Mouse (Mus musculus) heart, adult 2 months (tissue): ENCODE data around the gene Gm11559. TPM values are rescaled to one million over a fixed set of nuclear protein-coding genes. Genes with fewer than 3 reads are reported as not detected.

ENCODE experiments used
- DNase-seq, 2 experiments: peaks; one replicate each; pipeline ENCODE4 v3.0.0; 2021
- H3K27ac ChIP-seq: fragments of 200-600 bp; 2 replicates; pipeline ENCODE4 v1.8.1; 2022
- H3K27me3 ChIP-seq: fragments of 200-500 bp; 2 replicates; pipeline ENCODE4 v1.6.1; 2012; ENCODE audit warnings: mild to moderate bottlenecking, low read length, inconsistent platforms, mixed read lengths; ENCODE audit not compliant: control insufficient read depth, insufficient read depth
- H3K36me3 ChIP-seq: fragments of 200-500 bp; 2 replicates; pipeline ENCODE4 v1.6.1; 2012; ENCODE audit warnings: low read length, inconsistent platforms; ENCODE audit not compliant: control insufficient read depth, insufficient read depth
- H3K4me1 ChIP-seq: fragments of 200-500 bp; 2 replicates; pipeline ENCODE4 v1.6.1; 2011; ENCODE audit warnings: low read length; ENCODE audit not compliant: control insufficient read depth, insufficient read depth
- H3K4me3 ChIP-seq: fragments of 200-600 bp; 2 replicates; pipeline ENCODE4 v1.8.1; 2022
- H3K79me2 ChIP-seq: fragments of 200-500 bp; replicated peaks from 2 replicates; pipeline ENCODE4 v1.6.1; 2012; ENCODE audit warnings: mild to moderate bottlenecking, inconsistent platforms, low read length, moderate library complexity, mixed read lengths; ENCODE audit not compliant: control insufficient read depth, insufficient read depth
- H3K9ac ChIP-seq: fragments of 200-500 bp; 2 replicates; pipeline ENCODE4 v1.6.1; 2012; ENCODE audit warnings: low read depth, mild to moderate bottlenecking, control low read depth, inconsistent platforms, low read length, mixed read lengths
- CTCF ChIP-seq: fragments of 200-600 bp; IDR thresholded peaks from 2 replicates; pipeline ENCODE4 v1.8.1; 2022; ENCODE audit warnings: antibody characterized with exemption, mild to moderate bottlenecking, moderate library complexity
- EP300 ChIP-seq: fragments of 200-500 bp; IDR thresholded peaks from 2 replicates; pipeline ENCODE4 v1.6.1; 2011; ENCODE audit warnings: low read depth, low read length, control low read depth; ENCODE audit not compliant: insufficient read depth
- POLR2A ChIP-seq: fragments of 200-500 bp; IDR thresholded peaks from 2 replicates; pipeline ENCODE4 v1.6.1; 2011; ENCODE audit warnings: mild to moderate bottlenecking, low read depth, low read length, control low read depth; ENCODE audit not compliant: insufficient read depth
- WGBS: fragments of 180-500 bp; shearing (Covaris S2); methylation state at CpG from one replicate; pipeline ENCODE4 v1.1.7; 2018; 5-methylcytosine and 5-hydroxymethylcytosine counted together
- intact Hi-C: fragments of 180-260 bp; cut with DNase I; formaldehyde crosslinking; loops from one replicate; pipeline ENCODE4 v1.15.1; 2025
- polyA plus RNA-seq: library from polyadenylated mRNA; depleted of rRNA; stranded (reverse); fragments of >200 nt; gene quantifications from 2 replicates; pipeline ENCODE4 v1.2.3, GENCODE M21; 2012; rRNA removed
- total RNA-seq, 2 experiments: library from RNA; stranded (reverse); gene quantifications; 2 replicates each; pipeline ENCODE4 v1.2.3; 2021

Gene Gm11559
- total and polyA plus RNA-seq, 3 experiments, result not detected

- no peak within 1 kb of the TSS for H3K27ac ChIP-seq
- no peak within 1 kb of the TSS for H3K9ac ChIP-seq
- DNase-seq, result no peak
- no peaks in the 10 kb centered on the region for H3K79me2 ChIP-seq
- WGBS, result 84% methylated on average over 3 of the region's 3 CpGs
- intact Hi-C loops, result no loop called here
- no peak within 1 kb of the TSS for H3K4me3 ChIP-seq
- TF ChIP-seq EP300 (no peak), CTCF (no peak), POLR2A (no peak)
- H3K36me3 ChIP-seq, result no peaks in the 10 kb centered on the region
- H3K4me1 ChIP-seq, result no peaks in the 10 kb centered on the region
- no peaks in the 10 kb centered on the region for H3K27me3 ChIP-seq
Measured at GRCm38 (mm10) chr11:99914451-99914850, 50.2 kb downstream of the Gm11559 start, which contains the start of gene Gm11565. Gene Gm11565, plus strand, starts transcription at chr11:99914751.

Other genes with a start within 250 kb of the Gm11559 start
Only the 30 nearest of the 37 such genes appear.
- not detected for gene Krtap4-7, start 220.4 kb upstream of the Gm11559 start, total RNA-seq
- gene Krtap4-7, start 220.4 kb upstream of the Gm11559 start, polyA plus RNA-seq, result not detected in 2 replicates
- not detected for gene Gm11555, start 214.2 kb upstream of the Gm11559 start, total RNA-seq
- gene Gm11555, start 214.2 kb upstream of the Gm11559 start, polyA plus RNA-seq, result not detected in 2 replicates
- not detected for gene Gm11563, start 205.5 kb upstream of the Gm11559 start, total RNA-seq
- gene Gm11563, start 205.5 kb upstream of the Gm11559 start, polyA plus RNA-seq, result not detected in 2 replicates
- not detected for gene Krtap4-6, start 198.5 kb upstream of the Gm11559 start, total RNA-seq
- not detected in 2 replicates for gene Krtap4-6, start 198.5 kb upstream of the Gm11559 start, polyA plus RNA-seq
- gene Gm14190, start 173.7 kb upstream of the Gm11559 start, total RNA-seq, result not detected
- gene Gm14190, start 173.7 kb upstream of the Gm11559 start, polyA plus RNA-seq, result not detected in 2 replicates
- gene Gm14180, start 130.2 kb upstream of the Gm11559 start, total RNA-seq, result not detected
- not detected in 2 replicates for gene Gm14180, start 130.2 kb upstream of the Gm11559 start, polyA plus RNA-seq
- gene Gm11595, start 91.6 kb upstream of the Gm11559 start, total RNA-seq, result not detected
- not detected in 2 replicates for gene Gm11595, start 91.6 kb upstream of the Gm11559 start, polyA plus RNA-seq
- not detected for gene Krtap4-8, start 83.8 kb upstream of the Gm11559 start, total RNA-seq
- gene Krtap4-8, start 83.8 kb upstream of the Gm11559 start, polyA plus RNA-seq, result not detected in 2 replicates
- not detected for gene Krtap4-9, start 79.3 kb upstream of the Gm11559 start, total RNA-seq
- gene Krtap4-9, start 79.3 kb upstream of the Gm11559 start, polyA plus RNA-seq, result not detected in 2 replicates
- not detected for gene Gm11596, start 71.0 kb upstream of the Gm11559 start, total RNA-seq
- not detected in 2 replicates for gene Gm11596, start 71.0 kb upstream of the Gm11559 start, polyA plus RNA-seq
- gene Gm11569, start 65.5 kb upstream of the Gm11559 start, total RNA-seq, result not detected
- gene Gm11569, start 65.5 kb upstream of the Gm11559 start, polyA plus RNA-seq, result not detected in 2 replicates
- not detected for gene Gm11554, start 60.0 kb upstream of the Gm11559 start, total RNA-seq
- not detected in 2 replicates for gene Gm11554, start 60.0 kb upstream of the Gm11559 start, polyA plus RNA-seq
- not detected for gene Krtap4-13, start 54.6 kb upstream of the Gm11559 start, total RNA-seq
- not detected in 2 replicates for gene Krtap4-13, start 54.6 kb upstream of the Gm11559 start, polyA plus RNA-seq
- not detected for gene Gm11564, start 48.8 kb upstream of the Gm11559 start, total RNA-seq
- gene Gm11564, start 48.8 kb upstream of the Gm11559 start, polyA plus RNA-seq, result not detected in 2 replicates
- gene 2300003K06Rik, start 26.4 kb upstream of the Gm11559 start, total RNA-seq, result not detected
- not detected in 2 replicates for gene 2300003K06Rik, start 26.4 kb upstream of the Gm11559 start, polyA plus RNA-seq
- gene Krtap4-16, start 12.9 kb upstream of the Gm11559 start, total RNA-seq, result not detected
- gene Krtap4-16, start 12.9 kb upstream of the Gm11559 start, polyA plus RNA-seq, result not detected in 2 replicates
- not detected for gene Gm11568, start 6.6 kb upstream of the Gm11559 start, total RNA-seq
- gene Gm11568, start 6.6 kb upstream of the Gm11559 start, polyA plus RNA-seq, result not detected in 2 replicates
- gene Krtap9-1, start 8.9 kb downstream of the Gm11559 start, total RNA-seq, result not detected
- not detected in 2 replicates for gene Krtap9-1, start 8.9 kb downstream of the Gm11559 start, polyA plus RNA-seq
- gene Gm11567, start 14.7 kb downstream of the Gm11559 start, total RNA-seq, result not detected
- not detected in 2 replicates for gene Gm11567, start 14.7 kb downstream of the Gm11559 start, polyA plus RNA-seq
- not detected for gene Krtap31-1, start 43.4 kb downstream of the Gm11559 start, total RNA-seq
- not detected in 2 replicates for gene Krtap31-1, start 43.4 kb downstream of the Gm11559 start, polyA plus RNA-seq
- gene Gm11565, start 50.3 kb downstream of the Gm11559 start, total RNA-seq, result not detected
- not detected in 2 replicates for gene Gm11565, start 50.3 kb downstream of the Gm11559 start, polyA plus RNA-seq
- gene Krtap31-2, start 71.8 kb downstream of the Gm11559 start, total RNA-seq, result not detected
- gene Krtap31-2, start 71.8 kb downstream of the Gm11559 start, polyA plus RNA-seq, result not detected in 2 replicates
- not detected for gene Krtap9-5, start 84.0 kb downstream of the Gm11559 start, total RNA-seq
- gene Krtap9-5, start 84.0 kb downstream of the Gm11559 start, polyA plus RNA-seq, result not detected in 2 replicates
- gene Krtap29-1, start 114.6 kb downstream of the Gm11559 start, total RNA-seq, result not detected
- not detected in 2 replicates for gene Krtap29-1, start 114.6 kb downstream of the Gm11559 start, polyA plus RNA-seq
- not detected for gene Krtap16-1, start 122.1 kb downstream of the Gm11559 start, total RNA-seq
- gene Krtap16-1, start 122.1 kb downstream of the Gm11559 start, polyA plus RNA-seq, result not detected in 2 replicates
- not detected for gene Krtap17-1, start 129.5 kb downstream of the Gm11559 start, total RNA-seq
- gene Krtap17-1, start 129.5 kb downstream of the Gm11559 start, polyA plus RNA-seq, result not detected in 2 replicates
- gene Krt33a, start 151.7 kb downstream of the Gm11559 start, total RNA-seq, result not detected
- not detected in 2 replicates for gene Krt33a, start 151.7 kb downstream of the Gm11559 start, polyA plus RNA-seq
- gene Krt33b, start 165.4 kb downstream of the Gm11559 start, total RNA-seq, result not detected
- gene Krt33b, start 165.4 kb downstream of the Gm11559 start, polyA plus RNA-seq, result not detected in 2 replicates
- gene Krt34, start 177.1 kb downstream of the Gm11559 start, total RNA-seq, result not detected
- not detected in 2 replicates for gene Krt34, start 177.1 kb downstream of the Gm11559 start, polyA plus RNA-seq
- not detected for gene Krt31, start 186.1 kb downstream of the Gm11559 start, total RNA-seq
- gene Krt31, start 186.1 kb downstream of the Gm11559 start, polyA plus RNA-seq, result 0.08 TPM in 1 of 2 replicates, not detected in the other